Mouse (Mus musculus) cerebellum, adult 2 months (tissue): Measurements from ENCODE around the gene Bcas3.

Source experiments
- CTCF ChIP-seq: fragments of 200-500 bp; IDR thresholded peaks from 2 replicates; pipeline ENCODE4 v1.5.1; 2011; ENCODE audit warnings: low read depth, mild to moderate bottlenecking, control low read depth, low read length, moderate library complexity, borderline replicate concordance; ENCODE audit not compliant: insufficient read depth
- POLR2A ChIP-seq: fragments of 200-500 bp; IDR thresholded peaks from 2 replicates; pipeline ENCODE4 v1.6.1; 2011; ENCODE audit warnings: low read length, control low read depth, borderline replicate concordance; ENCODE audit not compliant: insufficient read depth

DNA sequence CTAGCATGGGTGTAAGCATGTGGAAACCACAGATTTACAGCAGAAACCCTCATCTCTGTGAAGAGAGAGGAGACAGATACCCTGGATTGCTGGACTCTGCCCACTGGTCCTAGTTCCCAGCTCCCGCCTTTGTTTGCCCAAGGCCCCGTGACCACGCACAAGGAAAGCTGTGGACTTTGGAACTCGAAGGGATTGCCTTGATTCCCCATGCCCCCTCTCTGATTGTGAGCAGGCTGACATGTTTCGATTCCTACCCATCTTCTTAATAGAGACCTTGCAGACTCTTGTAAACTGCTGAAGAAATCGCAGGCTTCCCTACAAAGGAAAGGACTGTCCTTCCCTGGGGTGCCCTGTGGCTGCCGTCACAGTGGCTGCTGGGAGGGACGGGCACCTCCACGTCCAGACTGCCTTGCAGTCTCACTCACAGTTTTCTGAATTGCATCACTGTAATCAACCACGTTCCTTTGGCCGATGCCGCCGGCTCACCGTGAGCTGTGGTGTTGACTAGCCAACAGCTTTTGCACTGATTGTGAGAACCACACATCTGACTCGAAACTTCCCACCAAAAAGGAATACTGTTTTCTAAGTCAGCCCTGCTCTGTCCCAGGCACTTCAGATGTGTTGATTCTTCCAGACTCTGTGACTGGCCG lies 342.8 kb downstream of the Bcas3 start:
- TF ChIP-seq POLR2A (no peak), CTCF (no peak)
